ENCODE assay signal across 9 mouse cellular contexts in genomic region chr1:53715446-53715845, GRCm38 (mm10). TPM values are rescaled to one million over a fixed set of nuclear protein-coding genes. Genes with fewer than 3 reads are reported as not detected.
DNase-seq lines count a peak whose midpoint lies in the region; ATAC-seq and TF ChIP-seq lines count a peak whose summit lies in the region.
"Had no signal": no experiment of that assay in that cellular context is flagged by ENCODE, and none has a peak within 500 bp of the region (broad histone marks: within the 10 kb centered on the region; RNA-seq: fewer than 3 reads in every experiment).

No protein-coding gene starts in this region.

- TF ChIP-seq CTCF in left cerebral cortex, adult 2 months (IDR thresholded peaks at IDR 0.05), result peak; percentile 83
- peak in 2 of 3 experiments; percentile 62 to 79; a peak in 4 of 6 replicates for TF ChIP-seq CTCF in MEL (IDR thresholded peaks at IDR 0.05 in 2 of 3, conservative IDR thresholded peaks at IDR 0.05 in 1 of 3; ENCODE audit: control insufficient read depth in 1 of 3, insufficient read depth in 1 of 3, low read depth in 2 of 3, low read length in 3 of 3, poor library complexity in 1 of 3, severe bottlenecking in 1 of 3)

- no peak overlapping the region for H3K4me3 ChIP-seq in left cerebral cortex, adult 2 months
- no peak overlapping the region for H3K4me3 ChIP-seq in MEL (ENCODE audit: control insufficient read depth in 1 of 2, insufficient read depth in 1 of 2, low read depth in 2 of 2, low read length in 2 of 2)
- H3K4me3 ChIP-seq in embryonic facial prominence, embryonic 14.5 days (ENCODE audit: low read depth, low read length), result no peak overlapping the region

- H3K79me2 ChIP-seq in MEL (ENCODE audit: control insufficient read depth, insufficient read depth, low read length, poor library complexity), result no peaks in the 10 kb centered on the region

- TF ChIP-seq EP300 in MEL (IDR thresholded peaks at IDR 0.05; ENCODE audit: low read depth in 1 of 2, low read length in 2 of 2), result no peak

- no peak overlapping the region for H3K9ac ChIP-seq in MEL (ENCODE audit: control insufficient read depth, low read depth, low read length, poor library complexity, severe bottlenecking)
- no peak overlapping the region for H3K9ac ChIP-seq in embryonic facial prominence, embryonic 14.5 days (ENCODE audit: low read depth, low read length)

- peak; percentile 89 for TF ChIP-seq RAD21 in MEL (IDR thresholded peaks at IDR 0.05; ENCODE audit: low read depth, low read length)

- H3K36me3 ChIP-seq in MEL (ENCODE audit: control insufficient read depth in 1 of 2, insufficient read depth in 2 of 2, low read length in 2 of 2), result no peaks in the 10 kb centered on the region
- H3K36me3 ChIP-seq in embryonic facial prominence, embryonic 14.5 days (ENCODE audit: control insufficient read depth, insufficient read depth, low read length), result no peaks in the 10 kb centered on the region

- H3K4me2 ChIP-seq in embryonic facial prominence, embryonic 14.5 days (ENCODE audit: low read depth, low read length), result no peak overlapping the region

- H3K27ac ChIP-seq in left cerebral cortex, adult 2 months, result no peak overlapping the region
- no peak overlapping the region for H3K27ac ChIP-seq in MEL (ENCODE audit: control insufficient read depth, low read depth, low read length)
- H3K27ac ChIP-seq in embryonic facial prominence, embryonic 14.5 days (replicated peaks; ENCODE audit: low read depth, low read length), result peak overlapping the region; percentile 39; the same call in 1 of the 2 replicates

- intact Hi-C loops in left cerebral cortex, adult 2 months (cut with DNase I), result loop anchor here (2.0 to 5.0 kb wide), 2 partner anchors 175 to 617 kb away; no protein-coding TSS in a partner anchor
- intact Hi-C loops in left cerebral cortex, postnatal 36 days (cut with DNase I), result loop anchor here (5.0 kb wide), 2 partner anchors 182 to 617 kb away; no protein-coding TSS in a partner anchor

- no peak for ATAC-seq in embryonic facial prominence, embryonic 14.5 days (ENCODE audit: low read depth)

- 2% methylated on average over 4 of the region's 4 CpGs for WGBS in embryonic facial prominence, embryonic 14.5 days

- TF ChIP-seq POLR2A in MEL (IDR thresholded peaks at IDR 0.05; ENCODE audit: control insufficient read depth in 1 of 2, insufficient read depth in 1 of 2, low read depth in 1 of 2, low read length in 2 of 2, poor library complexity in 1 of 2), result no peak

- no peaks in the 10 kb centered on the region for H3K4me1 ChIP-seq in MEL (ENCODE audit: control insufficient read depth in 1 of 2, insufficient read depth in 2 of 2, low read length in 2 of 2)
- H3K4me1 ChIP-seq in embryonic facial prominence, embryonic 14.5 days (ENCODE audit: control insufficient read depth, insufficient read depth, low read length), result no peaks in the 10 kb centered on the region

- no peaks in the 10 kb centered on the region; a peak in 1 of 4 replicates for H3K27me3 ChIP-seq in MEL (ENCODE audit: control insufficient read depth in 1 of 2, insufficient read depth in 2 of 2, low read length in 2 of 2)
- no peaks in the 10 kb centered on the region for H3K27me3 ChIP-seq in embryonic facial prominence, embryonic 14.5 days (replicated peaks; ENCODE audit: control insufficient read depth, insufficient read depth, low read length)

- H3K9me3 ChIP-seq in MEL (replicated peaks; ENCODE audit: insufficient read depth, low read length), result no peaks in the 10 kb centered on the region
- no peaks in the 10 kb centered on the region for H3K9me3 ChIP-seq in embryonic facial prominence, embryonic 14.5 days (ENCODE audit: control insufficient read depth, low read length)

- peak; percentile 8 for DNase-seq in cerebellum, adult 8-10 months
- no peak for DNase-seq in cerebellum, adult 11 months
- no peak for DNase-seq in left cerebral cortex, adult 2 months (ENCODE audit: extremely low spot score in 1 of 2, low spot score in 2 of 2)
- no peak for DNase-seq in left cerebral cortex, postnatal 36 days (ENCODE audit: low spot score in 2 of 2)
- peak; percentile 78 for DNase-seq in MEL (ENCODE audit: low read depth, low spot score)
- peak; percentile 89 for DNase-seq in embryonic facial prominence, embryonic 14.5 days (ENCODE audit: low spot score)
- peak; percentile 49 for DNase-seq in skeletal muscle tissue, adult 2 months (ENCODE audit: low read depth, low spot score)
- DNase-seq in frontal cortex, postnatal 10 days (ENCODE audit: low spot score in 2 of 2), result no peak

TF ChIP-seq in MEL, 35 proteins besides CTCF, POLR2A, EP300 and RAD21:
- peak; percentile 90 for TF ChIP-seq ZC3H11A (IDR thresholded peaks at IDR 0.05; ENCODE audit: low read depth, low read length)
- no peak for TF ChIP-seq MYB (IDR thresholded peaks at IDR 0.05; ENCODE audit: low read depth, low read length)
- TF ChIP-seq SMC3 (IDR thresholded peaks at IDR 0.05; ENCODE audit: low read depth, low read length), result peak; percentile 90
- TF ChIP-seq SIN3A (IDR thresholded peaks at IDR 0.05; ENCODE audit: low read length), result no peak

RNA-seq across cellular contexts. Expression of gene Dnah7a, which starts 8.9 kb away (rescaled TPM):
- total RNA-seq in left cerebral cortex, adult 2 months (2021), result 1 to 10 TPM; 6.4 to 6.8 TPM
- total RNA-seq in left cerebral cortex, postnatal 36 days (2021), result 1 to 10 TPM; 6.1 to 7.3 TPM
- total RNA-seq in MEL (2012; rRNA removed), result not detected in 2 replicates
- polyA plus RNA-seq in MEL (2012; ENCODE audit: insufficient read depth in 1 of 2, insufficient read length in 2 of 2, low read depth in 1 of 2, low replicate concordance in 2 of 2, missing spikeins in 1 of 2), result not detected
- 1.8 and 2.2 TPM in 2 replicates for polyA plus RNA-seq in embryonic facial prominence, embryonic 14.5 days (2014; fragmentation: Nextera tagmentation; extraction: Ambion mirVana)
- polyA plus RNA-seq: spleen, adult 2 months had no signal

Comparison
In these comparisons a context has a peak if more than half of its experiments do, and no peak if none do; other contexts are left out.
1. DNase-seq: peak in cerebellum, adult 8-10 months (single experiment), MEL (single experiment), embryonic facial prominence, embryonic 14.5 days (single experiment) and skeletal muscle tissue, adult 2 months (single experiment); none in cerebellum, adult 11 months (single experiment), left cerebral cortex, adult 2 months (0 of 2), left cerebral cortex, postnatal 36 days (0 of 2) and frontal cortex, postnatal 10 days (0 of 2).